Mouse (Mus musculus): ENCODE measurements around the gene Cdk1. TPM values are rescaled to one million over a fixed set of nuclear protein-coding genes. Genes with fewer than 3 reads are reported as not detected.

The Cdk1 gene
- polyA plus RNA-seq (2012; rRNA removed), result 61.2 and 71.8 TPM in 2 replicates

GRCm38 (mm10) chr10:69352212-69353085 is at the start of gene Cdk1:
Gene Cdk1, minus strand, starts transcription at chr10:69352938.

GRCm38 (mm10) chr10:69398763-69399590 is 46.2 kb upstream of the Cdk1 start, which contains the start of gene Ank3:
Gene Ank3, plus strand, starts transcription at chr10:69398773.

Other genes starting within 250 kb of the Cdk1 start
- 8.2 and 8.5 TPM in 2 replicates for gene Rhobtb1, start 201.5 kb downstream of the Cdk1 start, polyA plus RNA-seq (2012; rRNA removed)
- 2.0 and 2.3 TPM in 2 replicates for gene A930033H14Rik, start 139.8 kb downstream of the Cdk1 start, polyA plus RNA-seq (2012; rRNA removed)
- 125 and 136 TPM in 2 replicates for gene Ank3, start 45.8 kb upstream of the Cdk1 start, polyA plus RNA-seq (2012; rRNA removed)

Measured in central nervous system, embryonic 18 days (tissue).